Mouse (Mus musculus): Measurements from ENCODE around the gene Rpl15. TPM values are rescaled to one million over a fixed set of nuclear protein-coding genes. Genes with fewer than 3 reads are reported as not detected.

The Rpl15 gene
- polyA plus RNA-seq (2015; fragmentation: Nextera tagmentation; extraction: Ambion mirVana): 349 and 396 TPM in 2 replicates

- WGBS: under 1% methylated on average over 77 of the region's 78 CpGs
- Histone ChIP-seq H3K4me3 (ENCODE audit: low read length) (peak within 1 kb of the TSS; percentile 89), H3K4me2 (ENCODE audit: low read depth, low read length) (peak within 1 kb of the TSS; percentile 80), H3K9ac (ENCODE audit: low read depth, low read length) (peak within 1 kb of the TSS; percentile 98), H3K9me3 (ENCODE audit: control insufficient read depth, low read length) (no peaks in the 10 kb centered on the region), H3K4me1 (ENCODE audit: control insufficient read depth, insufficient read depth, low read length) (no peaks in the 10 kb centered on the region), H3K27ac (ENCODE audit: low read length) (peak within 1 kb of the TSS; percentile 86), H3K36me3 (ENCODE audit: control insufficient read depth, insufficient read depth, low read length) (peaks cover 3% of the 10 kb centered on the region; the same call in 1 of the 2 replicates), H3K27me3 (replicated peaks; ENCODE audit: control insufficient read depth, insufficient read depth, low read length) (no peaks in the 10 kb centered on the region)
- peak; percentile 100 for ATAC-seq
These were observed at the start of gene Rpl15, which contains the start of gene Nkiras1 for GRCm38 (mm10) chr14:18270529-18271441. Gene Rpl15, minus strand, starts transcription at chr14:18271391. Gene Nkiras1, plus strand, starts transcription at chr14:18271136.

DNA sequence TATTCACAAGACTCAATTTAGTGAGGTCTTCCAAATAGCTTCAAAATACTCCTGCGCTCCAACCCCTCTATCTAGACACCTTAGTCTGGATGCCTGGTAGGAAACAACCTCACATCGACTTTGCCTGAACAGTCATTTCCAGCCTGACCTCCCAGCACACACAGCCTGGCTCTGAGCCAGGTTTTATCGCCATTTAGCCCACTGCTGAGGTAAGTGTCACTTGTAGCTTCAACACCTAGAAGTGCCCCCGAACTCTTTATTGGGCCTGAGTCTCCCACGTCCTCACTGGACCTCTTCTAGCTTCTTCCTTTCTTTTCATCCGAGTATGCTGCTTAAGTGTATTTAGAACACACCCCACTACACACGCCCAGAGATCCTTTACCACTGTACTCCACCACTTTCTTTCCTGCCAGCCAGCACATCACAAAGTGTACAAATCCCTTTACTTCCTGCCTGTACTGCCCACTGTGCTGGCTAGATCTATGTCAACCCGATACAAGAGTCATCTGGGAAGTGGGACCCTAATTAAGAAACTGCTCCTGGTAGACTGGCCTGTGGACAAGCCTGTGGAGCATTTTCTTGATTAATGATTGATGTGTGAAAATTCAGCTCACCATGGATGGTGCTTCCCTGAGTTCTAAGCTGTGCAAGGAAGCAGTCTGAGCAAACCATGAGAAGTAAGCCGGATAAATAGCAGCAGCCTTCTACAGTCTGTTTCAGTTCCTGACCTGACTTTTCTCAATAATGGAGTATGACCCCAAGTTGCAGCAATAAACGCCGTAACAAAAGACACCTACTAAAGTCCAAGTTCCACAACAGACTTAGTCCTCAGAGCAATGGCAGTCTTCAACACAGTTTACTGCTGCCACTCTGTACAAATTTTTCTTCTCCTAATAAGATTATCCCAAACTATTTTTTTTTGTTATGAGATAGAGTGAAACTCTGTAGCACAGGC lies 46.5 kb upstream of the Rpl15 start:
- Histone ChIP-seq H3K27ac (ENCODE audit: low read length) (peak overlapping the region; percentile 40), H3K9ac (ENCODE audit: low read depth, low read length) (no peak overlapping the region), H3K27me3 (replicated peaks; ENCODE audit: control insufficient read depth, insufficient read depth, low read length) (no peaks in the 10 kb centered on the region), H3K4me3 (ENCODE audit: low read length) (no peak overlapping the region), H3K9me3 (ENCODE audit: control insufficient read depth, low read length) (no peaks in the 10 kb centered on the region), H3K4me1 (ENCODE audit: control insufficient read depth, insufficient read depth, low read length) (peaks cover 3% of the 10 kb centered on the region; the same call in 1 of the 2 replicates), H3K36me3 (ENCODE audit: control insufficient read depth, insufficient read depth, low read length) (no peaks in the 10 kb centered on the region), H3K4me2 (ENCODE audit: low read depth, low read length) (no peak overlapping the region)
- peak; percentile 89 for ATAC-seq
- WGBS: 60% methylated on average over 11 of the region's 11 CpGs

DNA sequence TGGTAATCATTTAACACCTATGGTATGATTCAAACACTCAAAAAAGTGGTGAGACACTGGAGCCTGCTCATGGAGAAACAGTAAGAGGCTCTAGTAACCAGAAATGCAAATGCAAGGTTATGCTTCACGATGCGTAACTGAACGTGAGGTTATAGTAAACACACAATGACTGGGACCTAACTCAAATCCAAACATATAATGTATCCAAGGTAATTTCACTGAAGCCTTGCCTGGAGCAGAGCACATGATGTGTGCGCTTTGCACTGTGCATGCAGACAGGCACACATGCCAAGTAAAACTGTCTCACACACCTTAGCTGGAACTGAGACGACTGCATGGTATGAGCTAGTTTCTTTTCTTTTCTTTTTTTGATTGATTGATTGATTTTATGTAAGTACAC lies 33.0 kb upstream of the Rpl15 start:
- no peak overlapping the region for H3K27ac ChIP-seq (ENCODE audit: low read length)
- WGBS: 79% methylated on average over 5 of the region's 5 CpGs
- H3K4me2 ChIP-seq (ENCODE audit: low read depth, low read length): no peak overlapping the region
- no peak overlapping the region for H3K4me3 ChIP-seq (ENCODE audit: low read length)
- H3K36me3 ChIP-seq (ENCODE audit: control insufficient read depth, insufficient read depth, low read length): no peaks in the 10 kb centered on the region
- no peak overlapping the region for H3K9ac ChIP-seq (ENCODE audit: low read depth, low read length)
- H3K27me3 ChIP-seq (replicated peaks; ENCODE audit: control insufficient read depth, insufficient read depth, low read length): no peaks in the 10 kb centered on the region
- no peak for ATAC-seq
- H3K4me1 ChIP-seq (ENCODE audit: control insufficient read depth, insufficient read depth, low read length): 0 out of 2 replicates have a peak, but pooled peaks cover 3% of the 10 kb centered on the region
- H3K9me3 ChIP-seq (ENCODE audit: control insufficient read depth, low read length): no peaks in the 10 kb centered on the region

DNA sequence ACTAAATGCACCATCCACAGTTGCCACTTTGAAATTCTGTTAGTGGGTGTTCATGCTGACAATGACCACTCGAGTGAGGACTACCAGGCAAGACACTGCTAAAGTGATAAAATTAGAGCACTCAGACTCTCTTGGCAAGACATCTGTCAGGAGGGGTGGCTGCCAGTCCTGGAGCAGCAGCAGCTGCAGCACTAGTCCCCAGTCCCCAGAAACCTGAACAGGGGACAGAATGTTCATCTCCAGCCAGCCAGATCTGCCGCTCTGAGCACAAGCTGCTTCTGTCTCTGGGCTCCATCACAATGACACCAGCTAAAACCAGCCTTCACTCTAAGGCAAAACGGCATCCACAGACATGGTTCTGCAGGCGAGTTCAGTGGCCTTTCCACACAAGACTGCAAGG lies 32.1 kb upstream of the Rpl15 start:
- no peak overlapping the region for H3K27ac ChIP-seq (ENCODE audit: low read length)
- H3K4me1 ChIP-seq (ENCODE audit: control insufficient read depth, insufficient read depth, low read length): 0 out of 2 replicates have a peak, but pooled peaks cover 3% of the 10 kb centered on the region
- no peak overlapping the region for H3K9ac ChIP-seq (ENCODE audit: low read depth, low read length)
- 60% methylated on average over 4 of the region's 4 CpGs for WGBS
- H3K36me3 ChIP-seq (ENCODE audit: control insufficient read depth, insufficient read depth, low read length): no peaks in the 10 kb centered on the region
- no peak for ATAC-seq
- H3K4me3 ChIP-seq (ENCODE audit: low read length): no peak overlapping the region
- no peaks in the 10 kb centered on the region for H3K9me3 ChIP-seq (ENCODE audit: control insufficient read depth, low read length)
- no peaks in the 10 kb centered on the region for H3K27me3 ChIP-seq (replicated peaks; ENCODE audit: control insufficient read depth, insufficient read depth, low read length)
- no peak overlapping the region for H3K4me2 ChIP-seq (ENCODE audit: low read depth, low read length)

DNA sequence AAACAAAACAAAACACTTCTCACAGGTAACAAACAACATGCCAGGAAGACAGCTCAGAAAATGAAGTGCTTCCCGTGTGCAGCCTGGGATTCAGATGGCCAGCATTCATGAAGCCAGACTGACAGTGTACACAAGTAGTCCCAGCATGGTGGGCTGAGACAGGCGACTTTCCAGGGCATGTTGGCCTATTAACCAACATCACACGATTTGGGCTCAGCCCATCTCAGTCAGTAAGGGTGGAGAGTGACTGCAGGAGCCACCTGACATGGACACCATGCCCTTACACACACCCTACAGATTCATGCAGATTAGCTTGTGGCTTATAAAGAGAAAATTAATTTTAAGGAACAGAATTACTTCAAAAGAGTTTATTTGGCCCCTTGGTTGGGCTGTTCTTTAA lies 31.6 kb upstream of the Rpl15 start:
- WGBS: 65% methylated on average over 3 of the region's 3 CpGs

GRCm38 (mm10) chr14:18301591-18301990 lies 30.4 kb upstream of the Rpl15 start:
- Histone ChIP-seq H3K36me3 (ENCODE audit: control insufficient read depth, insufficient read depth, low read length) (no peaks in the 10 kb centered on the region), H3K9me3 (ENCODE audit: control insufficient read depth, low read length) (no peaks in the 10 kb centered on the region), H3K9ac (ENCODE audit: low read depth, low read length) (no peak overlapping the region), H3K27me3 (replicated peaks; ENCODE audit: control insufficient read depth, insufficient read depth, low read length) (no peaks in the 10 kb centered on the region), H3K4me3 (ENCODE audit: low read length) (no peak overlapping the region), H3K4me2 (ENCODE audit: low read depth, low read length) (no peak overlapping the region), H3K4me1 (ENCODE audit: control insufficient read depth, insufficient read depth, low read length) (0 out of 2 replicates have a peak, but pooled peaks cover 3% of the 10 kb centered on the region), H3K27ac (ENCODE audit: low read length) (no peak overlapping the region)
- WGBS: 80% methylated on average over 3 of the region's 3 CpGs
- ATAC-seq: no peak

More for the DNA sequence above, 31.6 kb upstream of the Rpl15 start:
- Histone ChIP-seq H3K27ac (ENCODE audit: low read length) (no peak overlapping the region), H3K27me3 (replicated peaks; ENCODE audit: control insufficient read depth, insufficient read depth, low read length) (no peaks in the 10 kb centered on the region), H3K9me3 (ENCODE audit: control insufficient read depth, low read length) (no peaks in the 10 kb centered on the region), H3K36me3 (ENCODE audit: control insufficient read depth, insufficient read depth, low read length) (no peaks in the 10 kb centered on the region), H3K4me2 (ENCODE audit: low read depth, low read length) (no peak overlapping the region), H3K4me3 (ENCODE audit: low read length) (no peak overlapping the region), H3K4me1 (ENCODE audit: control insufficient read depth, insufficient read depth, low read length) (0 out of 2 replicates have a peak, but pooled peaks cover 3% of the 10 kb centered on the region), H3K9ac (ENCODE audit: low read depth, low read length) (no peak overlapping the region)
- no peak for ATAC-seq

- no peak overlapping the region for H3K4me3 ChIP-seq (ENCODE audit: low read length)
- no peaks in the 10 kb centered on the region for H3K9me3 ChIP-seq (ENCODE audit: control insufficient read depth, low read length)
- no peaks in the 10 kb centered on the region for H3K36me3 ChIP-seq (ENCODE audit: control insufficient read depth, insufficient read depth, low read length)
- 0 out of 2 replicates have a peak, but pooled peaks cover 3% of the 10 kb centered on the region for H3K4me1 ChIP-seq (ENCODE audit: control insufficient read depth, insufficient read depth, low read length)
- no peak overlapping the region for H3K4me2 ChIP-seq (ENCODE audit: low read depth, low read length)
- no peak overlapping the region for H3K9ac ChIP-seq (ENCODE audit: low read depth, low read length)
- no peaks in the 10 kb centered on the region for H3K27me3 ChIP-seq (replicated peaks; ENCODE audit: control insufficient read depth, insufficient read depth, low read length)
- H3K27ac ChIP-seq (ENCODE audit: low read length): no peak overlapping the region
- 89% methylated on average over 2 of the region's 2 CpGs for WGBS
- ATAC-seq: no peak
These were observed 29.5 kb upstream of the Rpl15 start for GRCm38 (mm10) chr14:18300676-18301075.

DNA sequence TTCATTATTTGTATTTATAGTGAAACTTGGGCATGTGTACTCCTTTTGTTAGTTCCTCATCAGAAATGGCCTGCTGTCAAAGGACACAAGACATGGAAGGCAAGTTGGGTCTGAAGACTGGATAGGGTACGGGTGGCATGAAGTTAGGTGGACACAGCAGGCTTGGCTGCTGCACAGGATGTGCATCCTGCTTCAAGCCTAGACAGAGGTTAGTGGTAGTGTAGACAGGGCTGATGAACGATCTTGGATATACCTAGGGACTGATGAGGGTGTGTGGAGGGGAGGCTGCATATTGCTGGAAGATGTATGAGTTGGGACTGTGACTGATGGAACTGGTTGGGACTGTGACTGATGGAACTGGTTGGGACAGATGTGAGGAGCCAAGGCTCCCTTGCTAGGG lies 27.7 kb upstream of the Rpl15 start:
- 89% methylated on average over 2 of the region's 2 CpGs for WGBS
- Histone ChIP-seq H3K9me3 (ENCODE audit: control insufficient read depth, low read length) (no peaks in the 10 kb centered on the region), H3K9ac (ENCODE audit: low read depth, low read length) (no peak overlapping the region), H3K36me3 (ENCODE audit: control insufficient read depth, insufficient read depth, low read length) (no peaks in the 10 kb centered on the region), H3K4me1 (ENCODE audit: control insufficient read depth, insufficient read depth, low read length) (0 out of 2 replicates have a peak, but pooled peaks cover 3% of the 10 kb centered on the region), H3K4me2 (ENCODE audit: low read depth, low read length) (no peak overlapping the region), H3K27ac (ENCODE audit: low read length) (no peak overlapping the region), H3K4me3 (ENCODE audit: low read length) (no peak overlapping the region), H3K27me3 (replicated peaks; ENCODE audit: control insufficient read depth, insufficient read depth, low read length) (no peaks in the 10 kb centered on the region)
- no peak for ATAC-seq

GRCm38 (mm10) chr14:18297441-18297840 lies 26.2 kb upstream of the Rpl15 start:
- Histone ChIP-seq H3K36me3 (ENCODE audit: control insufficient read depth, insufficient read depth, low read length) (no peaks in the 10 kb centered on the region), H3K9me3 (ENCODE audit: control insufficient read depth, low read length) (no peaks in the 10 kb centered on the region), H3K4me3 (ENCODE audit: low read length) (no peak overlapping the region), H3K27me3 (replicated peaks; ENCODE audit: control insufficient read depth, insufficient read depth, low read length) (no peaks in the 10 kb centered on the region), H3K4me1 (ENCODE audit: control insufficient read depth, insufficient read depth, low read length) (no peaks in the 10 kb centered on the region), H3K4me2 (ENCODE audit: low read depth, low read length) (no peak overlapping the region), H3K9ac (ENCODE audit: low read depth, low read length) (no peak overlapping the region), H3K27ac (ENCODE audit: low read length) (no peak overlapping the region)
- ATAC-seq: no peak
- 88% methylated on average over 2 of the region's 2 CpGs for WGBS
